Mouse (Mus musculus) layer of hippocampus, postnatal 25 days (tissue): ENCODE measurements around the gene Arid2. TPM values are rescaled to one million over a fixed set of nuclear protein-coding genes. Genes with fewer than 3 reads are reported as not detected.
"Not testable (repeated sequence)": the region's sequence is repeated elsewhere in the genome, so short reads cannot be mapped to it uniquely, and the experiment has no call there.

Experiments
- DNase-seq, 2 experiments: peaks; one replicate each; pipeline ENCODE4 v3.0.0; 2022; ENCODE audit warnings: mixed read lengths in 2 of 2, low spot score in 1 of 2; ENCODE audit errors: extremely low spot score in 1 of 2
- total RNA-seq, 2 experiments: library from RNA; stranded (reverse); gene quantifications; 2 replicates each; pipeline ENCODE4 v1.2.3; 2021

Gene Arid2
- total RNA-seq, 2 experiments from 2014 or later, result 32.0 to 37.1 TPM

GRCm38 (mm10) chr15:96285323-96286014 is 1.8 kb upstream of the Arid2 start:
- DNase-seq, result peak; percentile 73 to 85

- DNase-seq, result peak; percentile 83 to 93
Measured at GRCm38 (mm10) chr15:96286015-96286934, 1.0 kb upstream of the Arid2 start.

- no peak for DNase-seq
Measured at GRCm38 (mm10) chr15:96286935-96287292, 404 bp upstream of the Arid2 start.

GRCm38 (mm10) chr15:96287976-96288835 is 888 bp downstream of the Arid2 start:
- DNase-seq, result peak; percentile 33 to 43

GRCm38 (mm10) chr15:96288836-96289390 is 1.6 kb downstream of the Arid2 start:
- DNase-seq, result no peak

GRCm38 (mm10) chr15:96290001-96290400 is 2.7 kb downstream of the Arid2 start:
- no peak for DNase-seq

GRCm38 (mm10) chr15:96293444-96293843 is 6.1 kb downstream of the Arid2 start:
- no peak for DNase-seq

GRCm38 (mm10) chr15:96297078-96297590 is 9.8 kb downstream of the Arid2 start:
- DNase-seq, result no peak

GRCm38 (mm10) chr15:96297623-96298188 is 10.4 kb downstream of the Arid2 start:
- DNase-seq, result no peak

- no peak for DNase-seq
Measured at GRCm38 (mm10) chr15:96309310-96309709, 22.0 kb downstream of the Arid2 start.

GRCm38 (mm10) chr15:96312902-96313301 is 25.6 kb downstream of the Arid2 start:
- DNase-seq, result no peak

GRCm38 (mm10) chr15:96315664-96316063 is 28.3 kb downstream of the Arid2 start:
- DNase-seq, result no peak

- DNase-seq, result no peak
Measured at GRCm38 (mm10) chr15:96319335-96319734, 32.0 kb downstream of the Arid2 start.

- no peak for DNase-seq
Measured at GRCm38 (mm10) chr15:96325726-96326328, 38.5 kb downstream of the Arid2 start.

GRCm38 (mm10) chr15:96328722-96329121 is 41.4 kb downstream of the Arid2 start:
- DNase-seq, result not testable (repeated sequence)

GRCm38 (mm10) chr15:96330536-96330935 is 43.2 kb downstream of the Arid2 start:
- no peak for DNase-seq

GRCm38 (mm10) chr15:96332468-96333213 is 45.3 kb downstream of the Arid2 start:
- DNase-seq, result no peak

GRCm38 (mm10) chr15:96333350-96333749 is 46.0 kb downstream of the Arid2 start:
- DNase-seq, result no peak

GRCm38 (mm10) chr15:96340924-96341323 is 53.6 kb downstream of the Arid2 start:
- DNase-seq, result no peak
